Mouse (Mus musculus): ENCODE measurements around the gene Slc25a18.

DNA sequence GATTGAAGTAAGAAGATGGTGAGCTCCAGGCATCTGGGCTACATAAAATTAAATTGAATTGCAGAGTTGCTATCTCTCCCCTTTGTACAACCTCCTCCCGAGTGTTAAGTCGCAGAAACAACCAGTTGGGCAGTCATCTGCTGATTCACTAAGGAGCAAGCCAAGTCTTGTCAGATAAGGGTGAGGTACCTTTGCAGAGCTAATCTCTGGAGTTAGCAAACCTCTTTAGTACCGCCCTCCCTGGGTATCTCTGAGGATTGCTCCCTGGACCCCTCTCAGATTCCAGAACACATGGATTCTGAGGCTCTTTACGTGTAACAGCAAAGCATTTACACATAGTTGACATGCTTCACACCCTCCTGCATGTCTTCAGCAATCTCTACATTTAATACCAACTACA lies 58.7 kb downstream of the Slc25a18 start:
- no peak for TF ChIP-seq POLR2A (IDR thresholded peaks at IDR 0.05; ENCODE audit: borderline replicate concordance, insufficient read depth, low read length)
- no peak for TF ChIP-seq CTCF (IDR thresholded peaks at IDR 0.05; ENCODE audit: borderline replicate concordance, insufficient read depth, low read depth, low read length)

All from cerebellum, adult 2 months (tissue).